Mouse (Mus musculus): ENCODE measurements around the gene Crkl.

The Crkl gene

DNA sequence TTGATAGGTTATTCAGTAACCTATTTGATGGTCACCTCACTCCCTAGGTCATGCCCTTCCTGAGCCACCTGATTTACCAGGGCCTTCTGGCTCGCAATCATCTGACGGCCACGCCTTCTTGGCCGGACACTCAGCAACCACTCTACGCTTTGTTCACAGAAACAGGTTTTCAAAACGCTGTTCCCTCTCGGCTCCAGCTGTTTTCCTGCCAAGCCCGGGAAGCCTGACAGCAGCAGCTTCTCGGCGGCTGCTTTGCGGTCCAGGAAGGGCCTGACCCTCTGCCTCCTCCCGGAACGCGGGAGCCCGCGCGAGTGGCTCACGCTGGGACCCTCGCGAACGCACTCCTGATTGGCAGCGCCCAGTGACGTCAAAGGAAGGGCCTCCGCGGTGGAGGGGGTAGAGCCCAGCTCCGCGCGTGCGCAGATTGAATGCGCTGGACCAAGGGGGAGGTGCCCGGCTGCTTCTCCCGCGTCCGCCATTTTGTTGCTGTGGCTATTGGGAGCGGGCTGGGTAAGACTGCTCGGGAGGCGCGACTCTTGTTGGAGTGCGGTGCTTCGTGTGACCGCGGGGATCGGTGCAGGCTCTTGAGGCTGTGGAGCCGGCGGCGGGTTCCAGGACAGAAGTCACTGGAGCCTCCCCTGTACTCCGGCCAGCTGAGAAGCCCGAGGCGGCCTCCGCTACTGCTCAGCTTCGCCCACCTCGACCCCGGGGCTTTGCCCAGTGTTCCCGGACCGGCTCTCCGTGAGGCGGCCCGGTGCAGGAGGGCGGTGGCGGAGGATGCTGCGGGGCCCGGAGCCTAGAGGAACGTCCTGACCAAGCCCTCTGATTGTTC, at the start of gene Crkl:
Crkl (plus strand) TSS at position 447 of the 832 bp plus-strand sequence.
- DNase-seq (ENCODE audit: low spot score in 2 of 2) = peak; percentile 98 to 99

DNA sequence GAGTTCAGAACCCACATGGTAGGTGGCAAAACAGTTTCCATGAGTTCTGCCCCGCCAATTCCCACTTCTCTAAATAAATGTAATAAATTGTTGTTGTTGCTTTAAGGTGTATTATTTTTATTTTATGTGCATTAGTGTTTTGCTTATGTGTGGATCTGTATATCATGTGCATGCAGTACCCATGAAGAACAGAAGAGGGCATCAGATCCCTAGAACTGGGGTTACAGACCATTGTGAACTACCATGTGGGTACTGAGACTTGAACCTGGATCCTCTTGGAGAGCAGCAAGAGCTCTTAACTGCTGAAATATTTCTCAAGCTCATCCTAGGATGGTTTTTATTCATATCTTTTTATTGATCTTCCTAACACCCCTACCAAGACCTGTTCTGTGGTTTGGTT, 48.9 kb upstream of the Crkl start:
- peak in 1 of 2 experiments; percentile 32 for DNase-seq (ENCODE audit: low spot score in 2 of 2)

DNA sequence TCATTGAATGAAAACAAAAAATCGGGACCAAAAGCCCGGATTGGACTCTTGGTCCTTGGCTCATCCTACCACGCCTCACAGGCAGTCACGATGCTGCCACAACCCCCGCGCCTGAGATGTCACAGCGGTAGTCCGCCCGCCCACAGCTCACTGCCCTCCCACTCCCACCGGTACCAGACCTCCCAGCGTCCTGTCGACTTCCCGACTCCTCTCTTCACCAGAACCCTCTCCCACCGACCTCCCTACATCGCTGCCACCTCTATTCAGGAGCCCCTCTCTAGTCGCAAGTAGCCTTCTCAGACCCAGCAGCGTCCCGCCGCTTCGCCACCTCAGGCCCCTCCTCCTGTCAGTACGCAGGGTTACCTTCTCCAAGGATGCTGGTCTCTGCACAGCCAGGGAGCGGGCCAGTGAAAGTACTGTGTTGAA, 46.5 kb upstream of the Crkl start:
- peak; percentile 82 to 89 for DNase-seq (ENCODE audit: low spot score in 2 of 2)

DNA sequence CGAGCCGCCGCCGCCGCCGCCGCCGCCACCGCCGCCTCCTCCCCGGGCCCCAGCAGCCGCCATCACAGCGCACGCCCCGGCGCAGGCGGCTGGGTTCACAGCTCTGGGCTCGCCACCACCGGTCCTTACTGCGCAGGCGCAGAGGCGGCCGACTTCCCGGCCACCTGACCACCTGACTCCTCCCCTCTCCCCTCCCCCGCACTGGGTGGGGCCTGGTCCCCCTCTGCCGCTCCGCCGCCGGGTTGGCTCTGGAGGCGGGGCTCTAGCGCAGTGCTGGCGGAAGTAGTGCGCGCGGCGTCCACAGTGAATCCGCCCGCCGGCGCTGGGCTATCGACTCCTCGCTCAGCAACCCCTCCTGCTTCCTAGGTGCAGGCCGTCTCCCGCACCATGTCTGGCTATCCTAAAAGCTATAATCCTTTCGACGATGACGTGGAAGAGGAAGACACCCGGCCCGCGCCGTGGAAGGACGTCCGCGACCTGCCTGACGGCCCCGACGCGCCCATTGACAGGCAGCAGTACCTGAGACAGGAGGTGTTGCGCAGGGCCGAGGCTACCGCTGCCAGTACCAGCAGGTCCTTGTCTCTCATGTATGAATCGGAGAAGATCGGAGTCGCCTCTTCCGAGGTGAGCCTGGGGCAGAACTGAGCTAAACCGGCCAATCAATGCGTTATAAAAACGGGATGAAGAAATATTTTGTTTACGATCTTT, 45.9 kb upstream of the Crkl start, which contains the start of the genes Snap29 and Pi4ka:
Snap29 (plus strand) TSS at position 251 of the 708 bp plus-strand sequence.
Pi4ka (minus strand) TSS at position 579 of the 708 bp plus-strand sequence.
- peak; percentile 100 for DNase-seq (ENCODE audit: low spot score in 2 of 2)

DNA sequence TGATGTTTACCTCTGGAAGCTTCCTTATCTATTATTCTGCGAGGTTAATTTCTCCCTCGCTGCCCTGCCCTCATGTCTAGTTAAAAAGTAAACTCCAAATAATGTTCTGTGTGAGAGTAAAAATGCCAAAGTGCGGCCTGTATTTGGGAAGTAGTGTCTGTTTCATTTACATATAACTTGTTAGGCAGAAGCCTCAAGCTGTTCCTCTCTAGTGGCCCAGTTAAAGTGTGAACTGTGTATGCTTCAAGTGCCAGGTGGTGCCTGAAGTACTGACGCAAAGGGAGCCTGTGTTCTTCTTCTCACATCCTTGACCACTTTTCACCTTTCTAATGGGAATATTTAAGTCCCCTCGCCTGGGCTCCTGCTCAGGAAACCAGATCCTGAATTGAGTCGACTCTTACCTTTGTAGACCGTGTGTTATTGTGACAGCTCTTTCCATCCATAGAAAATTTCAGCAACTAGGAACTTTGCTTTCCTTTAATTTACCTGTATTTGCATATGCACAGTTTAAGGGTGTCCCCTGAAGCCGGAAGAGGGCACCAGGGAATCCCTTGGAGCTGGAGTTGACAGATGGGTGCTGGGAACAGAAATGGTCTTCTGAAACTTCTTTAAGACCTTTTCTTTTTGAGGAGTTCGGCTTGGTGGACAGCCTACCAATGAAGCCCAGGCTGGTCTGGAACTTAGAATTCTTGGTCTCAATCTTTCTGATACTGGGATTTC, 45.1 kb upstream of the Crkl start:
- DNase-seq (ENCODE audit: low spot score in 2 of 2) = peak; percentile 19 to 52

DNA sequence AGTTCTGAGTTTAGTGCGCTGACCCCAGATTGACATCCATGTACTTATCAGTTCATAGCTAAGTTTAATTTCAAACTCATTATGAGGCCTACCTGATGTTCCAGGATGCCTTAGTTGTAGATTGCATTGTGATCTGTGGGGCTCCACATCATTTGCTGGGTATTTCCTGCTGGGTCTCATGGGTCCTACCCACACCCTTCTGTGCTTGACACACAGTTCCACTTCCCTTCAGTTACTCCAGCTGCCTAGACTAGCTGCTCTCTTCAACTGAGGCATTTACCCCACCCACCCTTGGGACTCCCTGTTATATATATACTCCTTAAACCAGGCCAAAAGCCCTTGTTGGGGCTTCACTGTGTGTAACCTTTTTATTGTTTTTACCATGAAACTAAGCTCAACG, 42.7 kb upstream of the Crkl start:
- no peak for DNase-seq (ENCODE audit: low spot score in 2 of 2)

DNA sequence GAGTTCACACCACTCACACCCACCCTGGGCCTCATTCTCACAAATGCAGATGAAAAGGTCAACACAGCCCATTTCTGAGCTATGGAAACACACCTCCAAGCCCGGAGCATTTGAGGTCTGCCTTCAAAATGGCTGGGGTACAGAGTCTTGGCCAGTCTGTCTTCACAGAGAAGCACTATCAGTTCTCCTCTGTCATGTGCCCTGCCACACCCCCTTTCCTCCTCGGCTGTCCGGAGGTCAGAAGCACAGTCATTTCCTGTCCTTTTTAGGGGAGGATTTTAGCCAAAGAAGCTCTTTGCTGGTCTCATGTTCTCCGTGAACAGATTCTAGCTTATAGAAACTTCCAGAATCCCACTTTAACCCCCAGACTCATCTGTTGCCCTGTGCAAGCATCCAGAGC, 41.6 kb upstream of the Crkl start:
- DNase-seq (ENCODE audit: low spot score in 2 of 2) = no peak

DNA sequence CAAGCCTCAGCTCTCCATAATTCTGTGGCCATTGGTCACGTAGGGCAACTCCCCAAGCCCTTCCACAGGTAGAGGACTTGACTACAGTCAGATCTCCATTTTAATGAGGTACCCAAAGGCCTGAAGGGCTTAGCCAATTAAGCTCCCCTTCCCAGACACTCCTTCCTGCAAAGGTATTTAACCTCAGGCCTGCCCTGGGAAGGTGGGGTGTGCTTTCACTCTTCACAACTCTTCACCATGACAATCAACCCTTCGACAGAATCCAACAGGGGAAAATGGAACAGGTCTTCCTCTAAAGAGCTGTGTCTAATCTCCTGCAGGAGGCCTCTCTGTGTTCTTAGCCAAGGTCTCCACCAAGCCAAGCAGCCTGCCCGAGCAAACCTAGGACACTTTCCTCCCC, 28.8 kb upstream of the Crkl start:
- no peak for DNase-seq (ENCODE audit: low spot score in 2 of 2)

DNA sequence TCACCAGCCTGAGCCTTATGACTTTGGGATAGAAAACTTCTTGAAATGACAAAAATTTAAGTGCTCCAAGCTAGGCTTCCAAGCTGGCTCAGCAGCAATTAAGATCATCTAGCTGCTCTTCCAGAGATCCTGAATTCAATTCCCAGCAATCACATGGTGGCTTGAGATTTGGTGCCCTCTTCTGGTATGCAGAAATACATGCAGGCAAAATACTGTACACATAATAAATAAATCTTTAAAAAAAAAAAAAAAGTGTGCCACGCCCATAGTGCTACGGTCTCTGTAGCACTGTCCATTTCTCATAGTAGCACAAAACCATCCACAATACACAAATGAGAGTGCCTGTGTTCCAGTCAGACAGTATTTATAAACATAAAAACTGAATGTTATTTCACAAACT, 19.2 kb upstream of the Crkl start:
- DNase-seq (ENCODE audit: low spot score in 2 of 2) = no peak

DNA sequence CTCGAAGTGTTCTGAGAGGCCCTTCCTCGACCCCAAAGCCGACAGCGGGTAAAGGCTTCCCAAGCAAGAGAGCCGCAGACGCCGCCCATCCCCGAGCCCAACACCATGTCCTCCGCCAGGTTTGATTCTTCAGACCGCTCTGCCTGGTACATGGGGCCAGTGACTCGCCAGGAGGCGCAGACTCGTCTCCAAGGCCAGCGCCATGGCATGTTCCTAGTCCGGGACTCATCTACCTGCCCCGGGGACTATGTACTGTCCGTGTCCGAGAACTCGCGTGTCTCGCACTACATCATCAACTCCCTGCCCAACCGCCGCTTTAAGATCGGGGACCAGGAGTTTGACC, 557 bp downstream of the Crkl start:
- DNase-seq (ENCODE audit: low spot score in 2 of 2) = peak; percentile 54 to 64

DNA sequence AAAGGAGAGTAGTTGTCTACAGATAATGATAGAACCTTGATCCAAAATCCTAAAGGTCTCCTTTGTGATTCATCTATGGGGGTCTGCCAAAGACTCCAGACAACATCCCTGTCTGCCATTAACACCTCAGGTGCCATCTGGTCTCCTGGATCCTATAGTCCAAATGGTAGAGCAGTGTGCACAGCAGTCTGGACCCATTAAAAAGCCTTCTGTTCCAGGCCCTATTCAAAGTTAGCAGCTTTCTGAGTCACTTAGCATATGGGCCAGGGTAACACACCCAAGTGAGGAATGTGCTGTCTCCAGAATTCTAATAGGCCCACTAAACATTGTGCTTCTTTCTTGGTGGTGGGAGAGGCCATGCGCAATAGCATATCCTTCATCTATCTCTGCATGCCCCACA, 5.1 kb downstream of the Crkl start:
- no peak for DNase-seq (ENCODE audit: low spot score in 2 of 2)

DNA sequence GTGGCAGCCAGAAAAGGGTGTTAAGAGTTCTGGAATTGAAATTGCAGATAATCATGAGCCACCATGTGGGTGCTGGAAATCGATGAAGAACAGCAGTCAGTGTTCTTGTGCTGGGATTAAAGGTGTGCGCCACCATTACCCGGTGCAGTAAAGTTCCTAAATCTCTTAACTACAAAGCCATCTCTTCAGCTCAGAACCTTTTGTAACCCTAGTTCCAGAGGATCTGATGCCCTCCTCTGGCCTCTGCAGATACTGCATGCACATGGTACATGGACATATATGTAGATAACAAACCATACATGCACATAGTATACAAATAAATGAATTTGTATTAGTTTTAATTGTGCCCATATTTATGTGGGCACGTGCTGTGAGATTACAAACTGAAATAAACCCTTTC, 8.5 kb downstream of the Crkl start:
- no peak for DNase-seq (ENCODE audit: low spot score in 2 of 2)

DNA sequence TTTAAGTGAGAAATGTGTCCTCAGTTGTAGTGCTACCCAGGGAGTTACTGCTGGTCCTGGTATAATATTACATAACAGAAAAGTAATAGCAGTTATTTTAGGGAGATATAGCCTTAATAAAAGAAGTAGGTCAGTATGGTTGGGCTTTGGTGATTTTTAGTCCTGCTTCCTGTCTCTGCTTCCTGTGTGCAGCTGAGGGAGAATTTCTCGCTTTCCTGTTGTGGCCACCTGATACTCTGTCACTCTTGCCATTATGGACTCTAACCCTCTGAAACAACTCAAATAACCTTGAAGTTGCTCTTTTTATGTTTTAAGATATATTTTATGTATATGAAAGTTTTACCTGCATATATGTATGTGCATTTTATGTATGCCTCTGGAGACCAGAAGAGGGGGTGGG, 9.8 kb downstream of the Crkl start:
- no peak for DNase-seq (ENCODE audit: low spot score in 2 of 2)

DNA sequence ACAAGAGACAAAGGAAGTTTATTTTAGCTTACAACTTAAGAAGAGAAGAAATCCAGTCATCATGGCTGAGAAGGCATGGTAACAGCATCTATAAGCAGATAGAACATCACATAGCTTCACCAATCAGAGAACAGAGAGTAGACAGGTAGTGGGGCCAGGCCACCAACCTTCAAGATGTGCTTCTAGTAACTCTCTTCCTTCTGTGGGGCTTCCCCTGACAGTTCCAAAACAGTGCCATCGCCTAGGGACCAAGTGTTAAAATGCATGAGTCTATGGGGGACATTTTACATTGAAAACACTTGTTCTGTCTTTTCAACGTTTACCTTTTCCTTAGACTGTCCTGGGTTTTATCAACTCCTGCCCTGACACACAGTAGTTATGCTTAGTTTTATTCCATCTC, 11.4 kb downstream of the Crkl start:
- no peak for DNase-seq (ENCODE audit: low spot score in 2 of 2)

DNA sequence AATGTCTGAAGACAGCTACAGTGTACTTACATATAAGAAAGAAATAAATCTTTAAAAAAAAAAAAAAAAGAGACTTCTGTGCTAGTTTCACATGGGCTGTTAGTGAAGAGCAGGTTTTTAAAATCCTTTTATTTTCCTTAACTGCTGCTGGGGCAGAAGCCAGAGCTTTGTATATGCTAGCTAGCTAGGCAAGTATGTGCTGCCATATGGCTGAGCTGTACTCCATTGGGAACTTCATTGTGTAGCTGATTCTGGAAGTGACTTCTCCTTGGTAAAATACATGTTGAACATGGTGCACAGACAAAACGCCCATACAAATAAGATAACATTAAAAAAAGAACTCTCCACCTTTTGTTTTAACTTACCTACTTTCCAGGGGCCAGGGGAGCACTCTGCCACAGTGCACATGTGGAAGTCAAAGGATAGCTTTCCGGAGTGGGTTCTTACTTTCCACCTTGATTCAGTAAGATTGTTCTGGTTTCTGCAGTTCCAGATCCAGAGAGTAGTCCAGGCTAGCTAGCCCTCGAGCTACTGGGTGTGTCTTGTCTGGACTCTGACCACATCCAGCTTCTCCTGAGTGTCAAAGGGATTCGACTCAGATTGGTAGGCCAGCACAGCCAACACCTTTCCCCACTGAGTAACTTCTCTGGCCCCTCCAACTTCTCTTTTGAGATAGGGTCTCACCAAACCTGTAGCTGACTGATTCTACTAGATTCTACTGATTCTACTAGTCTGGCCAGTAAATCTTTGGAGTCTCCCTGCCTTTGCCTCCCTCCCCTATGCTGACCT, 15.3 kb downstream of the Crkl start:
- DNase-seq (ENCODE audit: low spot score in 2 of 2) = no peak

DNA sequence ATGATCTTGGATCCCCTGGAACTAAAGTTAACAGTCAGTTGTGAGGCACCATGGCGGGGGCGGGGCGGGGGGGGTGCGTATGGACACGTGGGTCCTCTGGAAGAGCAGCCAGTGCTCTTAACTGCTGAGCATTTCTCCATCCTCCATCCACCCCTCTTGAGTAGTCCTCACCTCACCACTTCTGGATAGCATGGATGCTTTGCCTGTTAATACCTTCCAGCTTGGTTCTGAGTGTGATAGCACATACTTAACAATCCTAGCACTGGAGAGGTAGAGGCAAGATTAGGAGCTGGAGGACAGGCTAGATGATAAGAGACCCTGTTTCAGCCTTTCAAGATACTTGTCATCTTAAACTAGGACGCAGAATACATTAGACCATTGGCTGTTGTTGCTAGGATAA, 20.7 kb downstream of the Crkl start:
- no peak for DNase-seq (ENCODE audit: low spot score in 2 of 2)

DNA sequence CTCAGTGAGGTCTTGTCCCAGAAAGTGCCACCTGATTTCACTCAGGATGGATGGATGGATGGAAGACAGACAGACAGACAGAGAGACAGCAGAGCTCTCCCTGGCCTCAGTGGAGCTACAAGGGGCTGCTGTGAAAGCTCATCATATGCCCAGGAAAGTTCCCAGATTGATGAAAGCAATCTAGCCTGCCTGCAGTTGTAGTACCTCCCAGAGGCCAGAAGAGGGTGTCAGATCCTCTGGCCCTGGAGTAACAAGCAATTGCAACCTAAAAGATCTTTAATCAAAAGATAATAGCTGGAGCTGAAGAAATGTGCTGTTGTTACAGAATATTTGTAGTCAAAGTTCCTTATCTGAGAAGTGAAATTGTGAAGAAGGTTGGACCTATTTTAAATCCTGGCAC, 22.3 kb downstream of the Crkl start:
- peak in 1 of 2 experiments; percentile 46 for DNase-seq (ENCODE audit: low spot score in 2 of 2)

DNA sequence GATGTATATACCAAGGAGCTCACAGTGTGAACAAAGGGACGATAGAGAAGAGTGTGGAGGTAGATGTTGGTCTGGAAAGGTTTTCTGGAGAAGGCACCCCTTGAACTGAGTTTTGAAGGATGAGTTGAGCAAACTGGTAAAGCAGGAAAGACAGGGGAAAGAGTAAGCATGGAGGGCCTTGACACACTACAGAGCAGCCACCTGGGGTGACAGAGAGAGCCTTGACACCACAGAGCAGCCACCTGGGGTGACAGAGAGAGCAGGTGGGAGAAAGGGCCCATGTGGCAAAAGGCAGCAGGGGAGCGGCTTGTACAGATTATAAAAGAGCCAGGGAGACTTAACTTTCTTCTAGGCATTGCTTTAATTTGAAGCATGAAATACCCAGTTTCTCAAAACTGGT, 23.0 kb downstream of the Crkl start:
- DNase-seq (ENCODE audit: low spot score in 2 of 2) = no peak

DNA sequence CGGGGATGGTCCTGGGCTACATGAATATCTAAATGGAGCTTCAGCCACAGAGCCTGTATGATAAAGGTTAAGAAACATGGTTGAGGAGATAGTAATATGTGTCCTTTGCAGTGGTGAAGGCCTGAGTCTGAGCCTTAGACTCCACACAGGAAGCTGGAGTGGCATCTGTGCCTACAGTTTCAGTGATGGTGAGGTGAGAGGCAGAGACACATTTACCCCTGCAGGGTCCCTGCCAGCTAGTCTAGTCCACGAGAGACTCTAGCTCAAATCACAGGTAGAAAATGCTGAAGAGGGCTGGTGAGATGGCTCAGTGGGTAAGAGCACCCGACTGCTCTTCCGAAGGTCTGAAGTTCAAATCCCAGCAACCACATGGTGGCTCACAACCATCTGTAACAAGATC, 23.5 kb downstream of the Crkl start:
- no peak for DNase-seq (ENCODE audit: low spot score in 2 of 2)

DNA sequence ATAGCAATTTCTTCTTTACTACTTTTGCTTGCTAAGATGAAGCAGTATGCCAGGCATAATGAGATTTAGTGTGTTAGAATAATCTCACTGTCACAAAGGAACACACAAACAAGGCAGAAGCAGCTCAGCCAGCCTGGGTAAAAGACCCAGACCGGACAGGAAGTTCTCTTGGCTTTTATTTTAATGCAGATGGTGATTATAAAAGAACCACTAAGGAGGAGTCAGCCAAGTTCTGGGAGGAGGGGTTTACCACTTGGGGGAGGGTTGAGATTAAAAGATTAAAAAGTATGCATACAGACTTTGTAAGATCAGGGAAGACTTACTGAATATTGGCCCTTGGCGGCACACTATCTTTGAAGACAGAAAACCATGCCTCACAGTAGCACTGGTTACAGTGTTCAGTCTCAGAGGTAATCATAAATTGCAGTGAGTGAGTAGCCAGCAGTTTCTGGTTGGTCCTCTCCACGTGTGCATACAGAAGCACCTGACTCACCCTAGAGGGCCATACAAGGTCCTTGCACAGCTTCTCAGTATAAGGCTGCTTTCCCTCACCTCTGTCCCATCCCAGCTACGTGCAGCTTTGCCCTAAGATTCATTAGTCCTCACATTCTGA, 26.6 kb downstream of the Crkl start:
- no peak for DNase-seq (ENCODE audit: low spot score in 2 of 2)

DNA sequence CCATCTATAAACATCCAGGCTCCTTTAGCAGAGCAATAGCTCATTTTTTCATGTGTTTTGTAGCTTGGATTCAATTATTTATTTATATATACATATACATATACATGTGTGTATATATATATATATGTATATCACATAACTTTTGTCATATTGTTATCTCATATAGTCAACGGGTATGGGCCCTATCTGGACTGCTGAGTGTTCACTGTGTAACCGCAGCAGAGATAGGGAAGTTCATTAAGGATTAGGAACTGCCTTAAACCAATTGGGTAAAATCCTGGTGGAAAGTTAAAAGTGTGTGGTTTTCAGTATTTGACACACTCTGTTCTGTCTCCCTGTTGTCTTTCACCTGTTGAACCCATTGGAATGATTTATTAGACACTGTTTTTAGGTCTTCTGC, 29.7 kb downstream of the Crkl start:
- no peak for DNase-seq (ENCODE audit: low spot score in 2 of 2)

All from right cerebral cortex, postnatal 10 days (tissue).